Mouse (Mus musculus) CH12.LX (cell line): ENCODE data around the gene Klhl29. TPM values are rescaled to one million over a fixed set of nuclear protein-coding genes. Genes with fewer than 3 reads are reported as not detected.

ENCODE experiments used
- DNase-seq: peaks from one replicate; pipeline ENCODE4 v3.0.0-alpha.2; 2013; ENCODE audit errors: extremely low read depth
- H3K27ac ChIP-seq: 2 replicates; pipeline ENCODE4 v1.5.1; 2012; ENCODE audit warnings: low read depth, mild to moderate bottlenecking, control low read depth, moderate library complexity; ENCODE audit not compliant: insufficient read depth
- H3K27me3 ChIP-seq: replicated peaks from 2 replicates; pipeline ENCODE3; 2012; ENCODE audit warnings: inconsistent platforms
- H3K36me3 ChIP-seq, 2 experiments: replicated peaks in 1 of 2; 2 replicates each; pipeline versions ENCODE3 to v1.6.1; 2012; ENCODE audit warnings: inconsistent platforms in 1 of 2, low read length in 1 of 2, mild to moderate bottlenecking in 1 of 2, mixed read lengths in 1 of 2, moderate library complexity in 1 of 2; ENCODE audit not compliant: control insufficient read depth in 1 of 2, insufficient read depth in 1 of 2
- H3K4me1 ChIP-seq, 2 experiments: 2 replicates each; pipeline ENCODE4 v1.6.1; 2012; ENCODE audit warnings: inconsistent platforms in 1 of 2, moderate library complexity in 1 of 2; ENCODE audit not compliant: insufficient read depth in 2 of 2, control insufficient read depth in 1 of 2
- H3K4me2 ChIP-seq: 2 replicates; pipeline ENCODE4 v1.6.1; 2012; ENCODE audit warnings: low read depth, mild to moderate bottlenecking, control low read depth; ENCODE audit not compliant: poor library complexity, insufficient read depth, severe bottlenecking
- H3K4me3 ChIP-seq, 3 experiments: fragments of 150-350 bp in 1 of 3; sonication (generic) in 1 of 3; replicated peaks in 1 of 3; 2 replicates each; pipeline versions ENCODE3 to v1.5.1; 2011 to 2012; ENCODE audit warnings: low read depth in 2 of 3, low read length in 2 of 3, mild to moderate bottlenecking in 2 of 3, moderate library complexity in 2 of 3, control low read depth in 1 of 3, improper control_type of control experiment in 1 of 3, inconsistent platforms in 1 of 3, mixed read lengths in 1 of 3; ENCODE audit not compliant: poor library complexity in 1 of 3
- H3K79me2 ChIP-seq: replicated peaks from 2 replicates; pipeline ENCODE4 v1.6.1; 2012; ENCODE audit warnings: mild to moderate bottlenecking, moderate library complexity; ENCODE audit not compliant: control insufficient read depth, poor library complexity, insufficient read depth, severe bottlenecking; ENCODE audit errors: extremely low read depth
- H3K9ac ChIP-seq: 2 replicates; pipeline ENCODE4 v1.6.1; 2012; ENCODE audit warnings: low read depth, mild to moderate bottlenecking, control low read depth, moderate library complexity; ENCODE audit not compliant: insufficient read depth
- H3K9me3 ChIP-seq: replicated peaks from 2 replicates; pipeline ENCODE3; 2012; ENCODE audit warnings: low read length, inconsistent platforms, mixed read lengths
- BHLHE40 ChIP-seq: IDR thresholded peaks from 2 replicates; pipeline ENCODE4 v1.6.1; 2011; ENCODE audit warnings: mild to moderate bottlenecking, low read depth, low read length, improper control_type of control experiment
- CHD1 ChIP-seq: IDR thresholded peaks from 2 replicates; pipeline ENCODE4 v1.6.1; 2012; ENCODE audit warnings: low read depth, low read length, improper control_type of control experiment, inconsistent platforms
- CTCF ChIP-seq, 2 experiments: IDR thresholded peaks in 1 of 2; conservative IDR thresholded peaks in 1 of 2; 2 replicates each; pipeline ENCODE4 v1.5.1; 2011 to 2012; ENCODE audit warnings: low read depth in 2 of 2, low read length in 2 of 2, improper control_type of control experiment in 1 of 2, inconsistent platforms in 1 of 2, mild to moderate bottlenecking in 1 of 2, moderate library complexity in 1 of 2
- E2F4 ChIP-seq: IDR thresholded peaks from 2 replicates; pipeline ENCODE4 v1.6.1; 2011; ENCODE audit warnings: low read depth, low read length, improper control_type of control experiment; ENCODE audit not compliant: insufficient replicate concordance
- ELF1 ChIP-seq: IDR thresholded peaks from 2 replicates; pipeline ENCODE4 v1.6.1; 2014; ENCODE audit warnings: low read depth, mild to moderate bottlenecking, inconsistent platforms, low read length, improper control_type of control experiment
- EP300 ChIP-seq: IDR thresholded peaks from 2 replicates; pipeline ENCODE4 v1.6.1; 2011; ENCODE audit warnings: low read length, improper control_type of control experiment
- ETS1 ChIP-seq: conservative IDR thresholded peaks from 2 replicates; pipeline ENCODE4 v1.6.1; 2012; ENCODE audit warnings: low read depth, mild to moderate bottlenecking, inconsistent platforms, low read length, improper control_type of control experiment, moderate library complexity
- JUND ChIP-seq: conservative IDR thresholded peaks from 2 replicates; pipeline ENCODE4 v1.6.1; 2011; ENCODE audit warnings: low read depth, low read length, improper control_type of control experiment
- KAT2A ChIP-seq: IDR thresholded peaks from 2 replicates; pipeline ENCODE4 v1.6.1; 2012; ENCODE audit warnings: low read length, improper control_type of control experiment, inconsistent platforms; ENCODE audit not compliant: insufficient replicate concordance
- MAX ChIP-seq: IDR thresholded peaks from 2 replicates; pipeline ENCODE4 v1.6.1; 2011; ENCODE audit warnings: low read length, improper control_type of control experiment
- MAZ ChIP-seq: IDR thresholded peaks from 2 replicates; pipeline ENCODE4 v1.6.1; 2012; ENCODE audit warnings: low read depth, mild to moderate bottlenecking, inconsistent platforms, low read length, improper control_type of control experiment, moderate library complexity
- MEF2A ChIP-seq: IDR thresholded peaks from 2 replicates; pipeline ENCODE4 v1.6.1; 2014; ENCODE audit warnings: low read depth, mild to moderate bottlenecking, inconsistent platforms, low read length, improper control_type of control experiment, borderline replicate concordance
- MXI1 ChIP-seq: IDR thresholded peaks from 2 replicates; pipeline ENCODE4 v1.6.1; 2011; ENCODE audit warnings: mild to moderate bottlenecking, low read depth, low read length, improper control_type of control experiment
- MYC ChIP-seq: IDR thresholded peaks from 2 replicates; pipeline ENCODE4 v1.6.1; 2011; ENCODE audit warnings: low read depth, mild to moderate bottlenecking, improper control_type of control experiment, low read length
- NELFE ChIP-seq: IDR thresholded peaks from 2 replicates; pipeline ENCODE4 v1.6.1; 2011; ENCODE audit warnings: low read depth, low read length, improper control_type of control experiment
- PAX5 ChIP-seq: IDR thresholded peaks from 2 replicates; pipeline ENCODE4 v1.6.1; 2012; ENCODE audit warnings: low read length, inconsistent platforms, mixed read lengths
- POLR2A ChIP-seq: IDR thresholded peaks from 2 replicates; pipeline ENCODE4 v1.6.1; 2011; ENCODE audit warnings: low read depth, mild to moderate bottlenecking, improper control_type of control experiment, low read length
- RAD21 ChIP-seq: IDR thresholded peaks from 2 replicates; pipeline ENCODE4 v1.6.1; 2011; ENCODE audit warnings: low read depth, mild to moderate bottlenecking, low read length, improper control_type of control experiment, moderate library complexity
- RCOR1 ChIP-seq: conservative IDR thresholded peaks from 2 replicates; pipeline ENCODE4 v1.6.1; 2012; ENCODE audit warnings: low read depth, mild to moderate bottlenecking, inconsistent platforms, low read length, improper control_type of control experiment
- TBP ChIP-seq: conservative IDR thresholded peaks from 2 replicates; pipeline ENCODE4 v1.6.1; 2011; ENCODE audit warnings: low read depth, low read length, improper control_type of control experiment
- UBTF ChIP-seq: IDR thresholded peaks from 2 replicates; pipeline ENCODE4 v1.6.1; 2012; ENCODE audit warnings: low read depth, mild to moderate bottlenecking, inconsistent platforms, low read length, improper control_type of control experiment, moderate library complexity
- USF1 ChIP-seq: IDR thresholded peaks from 2 replicates; pipeline ENCODE4 v1.6.1; 2014; ENCODE audit warnings: low read depth, mild to moderate bottlenecking, inconsistent platforms, low read length, improper control_type of control experiment
- USF2 ChIP-seq: conservative IDR thresholded peaks from 2 replicates; pipeline ENCODE4 v1.6.1; 2011; ENCODE audit warnings: low read depth, low read length, improper control_type of control experiment
- ZKSCAN1 ChIP-seq: IDR thresholded peaks from 2 replicates; pipeline ENCODE4 v1.6.1; 2012; ENCODE audit warnings: low read depth, inconsistent platforms, low read length, improper control_type of control experiment, borderline replicate concordance
- ZMIZ1 ChIP-seq: IDR thresholded peaks from 2 replicates; pipeline ENCODE4 v1.6.1; 2012; ENCODE audit warnings: low read depth, mild to moderate bottlenecking, inconsistent platforms, low read length, improper control_type of control experiment
- dilution Hi-C: fragments of 300-500 bp; cut with MboI; formaldehyde crosslinking; loops from 2 replicates; pipeline ENCODE4 v1.14.3; 2020; ENCODE audit warnings: low sequenced_read_pairs; ENCODE audit not compliant: extremely low pct_unique_long_range_greater_than_20kb, extremely low pct_ligation_motif_present
- in situ Hi-C: fragments of 300-500 bp; cut with MboI; formaldehyde crosslinking; loops from 3 replicates; pipeline ENCODE4 v1.14.3; 2019; ENCODE audit warnings: low sequenced_read_pairs, low pct_ligation_motif_present, low pct_unique_long_range_greater_than_20kb, mixed read lengths
- polyA plus RNA-seq: library from polyadenylated mRNA; unstranded; fragments of >175 nt; gene quantifications from 2 replicates; pipeline ENCODE4 v1.2.1, GENCODE M21; 2012; ENCODE audit warnings: low read depth; ENCODE audit not compliant: insufficient read length
- total RNA-seq, 2 experiments: library from RNA; depleted of rRNA; stranded (reverse); fragments of 300-350 nt in 1 of 2; fragments of >200 nt in 1 of 2; gene quantifications; 2 replicates each; pipeline ENCODE4 v1.2.3; 2012 to 2014

Gene Klhl29
- total and polyA plus RNA-seq, 3 experiments, result 0.04 TPM; not detected in 2

GRCm38 (mm10) chr12:5330496-5331070, 44.9 kb downstream of the Klhl29 start:
- Histone ChIP-seq H3K4me1 (no peaks in the 10 kb centered on the region), H3K9ac (no peak overlapping the region), H3K27me3 (no peaks in the 10 kb centered on the region), H3K36me3 (no peaks in the 10 kb centered on the region), H3K4me3 (no peak overlapping the region), H3K4me2 (no peak overlapping the region), H3K79me2 (no peaks in the 10 kb centered on the region), H3K27ac (no peak overlapping the region), H3K9me3 (no peaks in the 10 kb centered on the region)
- no peak for DNase-seq
- dilution Hi-C loops (no loop called here), in situ Hi-C loops (no loop called here)
- TF ChIP-seq MEF2A (no peak), NELFE (no peak), KAT2A (no peak), MYC (no peak)

GRCm38 (mm10) chr12:5322444-5323087, 52.9 kb downstream of the Klhl29 start:
- dilution Hi-C loops, result no loop called here
- Histone ChIP-seq H3K36me3 (no peaks in the 10 kb centered on the region), H3K4me2 (no peak overlapping the region)

GRCm38 (mm10) chr12:5321017-5321416, 54.5 kb downstream of the Klhl29 start:
- no peaks in the 10 kb centered on the region for H3K79me2 ChIP-seq
- no peak for TF ChIP-seq USF2
- no peak for TF ChIP-seq JUND
- TF ChIP-seq MXI1, result no peak
- no peak for TF ChIP-seq RCOR1
- TF ChIP-seq ZMIZ1, result no peak
- no peak for TF ChIP-seq MAX
- TF ChIP-seq CHD1, result no peak
- no peak for TF ChIP-seq MAZ
- no peak for TF ChIP-seq MEF2A
- TF ChIP-seq UBTF, result no peak
- no peak for TF ChIP-seq MYC
- no peak for TF ChIP-seq POLR2A
- TF ChIP-seq RAD21, result no peak
- TF ChIP-seq EP300, result no peak
- no peak for TF ChIP-seq E2F4
- TF ChIP-seq, all 38 proteins: peak for 0
- Histone ChIP-seq H3K9me3 (no peaks in the 10 kb centered on the region), H3K27ac (no peak overlapping the region), H3K36me3 (no peaks in the 10 kb centered on the region), H3K9ac (no peak overlapping the region), H3K4me2 (no peak overlapping the region), H3K4me3 (no peak overlapping the region), H3K27me3 (no peaks in the 10 kb centered on the region), H3K4me1 (peaks cover 0 to 8% of the 10 kb centered on the region in 2 experiments; a peak in 1 of 4 replicates)
- dilution Hi-C loops, result no loop called here
- no peak for DNase-seq
- in situ Hi-C loops, result no loop called here

More at GRCm38 (mm10) chr12:5322444-5323087, 52.9 kb downstream of the Klhl29 start:
- no peaks in the 10 kb centered on the region for H3K27me3 ChIP-seq
- H3K79me2 ChIP-seq, result no peaks in the 10 kb centered on the region
- H3K9me3 ChIP-seq, result no peaks in the 10 kb centered on the region
- in situ Hi-C loops, result no loop called here
- TF ChIP-seq TBP (no peak), KAT2A (no peak), MAZ (no peak), BHLHE40 (no peak), ELF1 (no peak), RAD21 (no peak), PAX5 (no peak), ETS1 (no peak), CTCF (conservative IDR thresholded peaks at IDR 0.05 in 1 of 2, IDR thresholded peaks at IDR 0.05 in 1 of 2; ENCODE audit: low read depth in 2 of 2, low read length in 2 of 2) (no peak), ZKSCAN1 (no peak), MAX (no peak), POLR2A (no peak), MXI1 (no peak), MEF2A (no peak), E2F4 (no peak), USF1 (no peak)
- H3K4me3 ChIP-seq, result no peak overlapping the region
- H3K4me1 ChIP-seq, result peaks cover 0 to 8% of the 10 kb centered on the region in 2 experiments; a peak in 1 of 4 replicates
- DNase-seq, result no peak
- no peak overlapping the region for H3K27ac ChIP-seq
- H3K9ac ChIP-seq, result no peak overlapping the region
